Mouse (Mus musculus) kidney, embryonic 16.5 days (tissue): ENCODE results near the gene Zfp583. TPM values are rescaled to one million over a fixed set of nuclear protein-coding genes. Genes with fewer than 3 reads are reported as not detected.
"Not testable (repeated sequence)": the region's sequence is repeated elsewhere in the genome, so short reads cannot be mapped to it uniquely, and the experiment has no call there.

Experiments
- ATAC-seq: fragments of 200-750 bp; cut with Nextera tagmentation; 2 replicates; pipeline ENCODE4 v1.8.0; 2017; ENCODE audit warnings: moderate TSS enrichment; ENCODE audit not compliant: low FRiP score, low TSS enrichment
- H3K27ac ChIP-seq: fragments of 300-500 bp; sonication (generic); 2 replicates; pipeline ENCODE4 v1.5.1; 2014; ENCODE audit warnings: low read length
- H3K27me3 ChIP-seq: fragments of 300-500 bp; sonication (generic); 2 replicates; pipeline ENCODE4 v1.6.1; 2014; ENCODE audit warnings: low read length, control low read depth, mixed read lengths; ENCODE audit not compliant: insufficient read depth
- H3K36me3 ChIP-seq: fragments of 300-500 bp; sonication (generic); 2 replicates; pipeline ENCODE4 v1.6.1; 2014; ENCODE audit warnings: low read length, control low read depth, mixed read lengths; ENCODE audit not compliant: insufficient read depth
- H3K4me1 ChIP-seq: fragments of 300-500 bp; sonication (generic); 2 replicates; pipeline ENCODE4 v1.6.1; 2014; ENCODE audit warnings: low read length, control low read depth, mixed read lengths; ENCODE audit not compliant: insufficient read depth
- H3K4me2 ChIP-seq: fragments of 300-500 bp; sonication (generic); replicated peaks from 2 replicates; pipeline ENCODE4 v1.6.1; 2014; ENCODE audit warnings: low read depth, low read length
- H3K4me3 ChIP-seq: fragments of 300-500 bp; sonication (generic); 2 replicates; pipeline ENCODE4 v1.5.1; 2014; ENCODE audit warnings: mild to moderate bottlenecking, low read length
- H3K9ac ChIP-seq: fragments of 300-500 bp; sonication (generic); replicated peaks from 2 replicates; pipeline ENCODE4 v1.6.1; 2014; ENCODE audit warnings: low read length
- H3K9me3 ChIP-seq: fragments of 300-500 bp; sonication (generic); 2 replicates; pipeline ENCODE4 v1.6.1; 2016; ENCODE audit warnings: low read length, control low read depth
- WGBS: fragments of 180-500 bp; shearing (Covaris S2); extraction: QIAGEN DNeasy Blood & Tissue Kit; methylation state at CpG from one replicate; pipeline ENCODE4 v1.1.7; 2014; 5-methylcytosine and 5-hydroxymethylcytosine counted together
- polyA plus RNA-seq: library from polyadenylated mRNA; unstranded; fragments of >200 nt; fragmentation: Nextera tagmentation; extraction: Ambion mirVana; gene quantifications from 2 replicates; pipeline ENCODE4 v1.2.1, GENCODE M21; 2015

Zfp583 gene
- 5.8 and 6.3 TPM in 2 replicates for polyA plus RNA-seq

- Histone ChIP-seq H3K4me2 (peak within 1 kb of the TSS; percentile 76), H3K27me3 (no peaks in the 10 kb centered on the region), H3K4me1 (peaks cover 3% of the 10 kb centered on the region), H3K27ac (peak within 1 kb of the TSS; percentile 88), H3K9me3 (no peaks in the 10 kb centered on the region), H3K9ac (peak within 1 kb of the TSS; percentile 90), H3K36me3 (peaks cover 4% of the 10 kb centered on the region; the same call in 1 of the 2 replicates), H3K4me3 (peak within 1 kb of the TSS; percentile 69)
- 5% methylated on average over 31 of the region's 31 CpGs for WGBS
- ATAC-seq, result peak; percentile 97
Observed at GRCm38 (mm10) chr7:6331233-6331956, at the start of gene Zfp583. Gene Zfp583, minus strand, starts transcription at chr7:6331285.

DNA sequence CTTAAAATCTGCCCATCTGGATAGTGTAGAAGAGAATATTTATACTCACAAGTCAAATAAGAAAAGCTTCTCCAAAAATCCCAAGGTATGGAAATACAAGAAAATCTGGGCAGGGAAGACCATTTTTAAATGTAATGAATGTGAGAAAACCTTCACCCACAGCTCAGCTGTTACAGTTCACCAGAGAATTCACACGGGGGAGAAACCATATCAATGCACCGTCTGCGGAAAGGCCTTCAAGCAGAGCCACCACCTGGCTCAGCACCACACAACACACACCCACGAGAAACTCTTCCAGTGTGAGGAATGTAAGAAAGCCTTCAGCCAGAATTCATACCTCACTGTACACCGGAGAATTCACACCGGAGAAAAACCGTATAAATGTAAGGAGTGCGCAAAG is 47.4 kb upstream of the Zfp583 start:
- ATAC-seq, result no peak
- Histone ChIP-seq H3K36me3 (0 out of 2 replicates have a peak, but pooled peaks cover 5% of the 10 kb centered on the region), H3K4me3 (no peak overlapping the region), H3K4me2 (no peak overlapping the region), H3K27me3 (no peaks in the 10 kb centered on the region), H3K27ac (no peak overlapping the region), H3K4me1 (peaks cover 10% of the 10 kb centered on the region), H3K9me3 (no peaks in the 10 kb centered on the region), H3K9ac (no peak overlapping the region)
- 79% methylated on average over 8 of the region's 8 CpGs for WGBS

- Histone ChIP-seq H3K36me3 (no peaks in the 10 kb centered on the region), H3K4me1 (no peaks in the 10 kb centered on the region), H3K4me3 (no peak overlapping the region), H3K9ac (no peak overlapping the region), H3K27me3 (no peaks in the 10 kb centered on the region), H3K4me2 (no peak overlapping the region), H3K27ac (no peak overlapping the region), H3K9me3 (no peaks in the 10 kb centered on the region)
- ATAC-seq, result no peak
- WGBS, result 87% methylated on average over 3 of the region's 3 CpGs
Observed at GRCm38 (mm10) chr7:6372993-6373392, 41.9 kb upstream of the Zfp583 start.

GRCm38 (mm10) chr7:6369460-6369859 is 38.4 kb upstream of the Zfp583 start:
- Histone ChIP-seq H3K27ac (no peak overlapping the region), H3K4me1 (no peaks in the 10 kb centered on the region), H3K36me3 (no peaks in the 10 kb centered on the region), H3K9ac (no peak overlapping the region), H3K27me3 (no peaks in the 10 kb centered on the region), H3K4me2 (no peak overlapping the region), H3K9me3 (no peaks in the 10 kb centered on the region), H3K4me3 (no peak overlapping the region)
- 84% methylated on average over 3 of the region's 3 CpGs for WGBS
- no peak for ATAC-seq

DNA sequence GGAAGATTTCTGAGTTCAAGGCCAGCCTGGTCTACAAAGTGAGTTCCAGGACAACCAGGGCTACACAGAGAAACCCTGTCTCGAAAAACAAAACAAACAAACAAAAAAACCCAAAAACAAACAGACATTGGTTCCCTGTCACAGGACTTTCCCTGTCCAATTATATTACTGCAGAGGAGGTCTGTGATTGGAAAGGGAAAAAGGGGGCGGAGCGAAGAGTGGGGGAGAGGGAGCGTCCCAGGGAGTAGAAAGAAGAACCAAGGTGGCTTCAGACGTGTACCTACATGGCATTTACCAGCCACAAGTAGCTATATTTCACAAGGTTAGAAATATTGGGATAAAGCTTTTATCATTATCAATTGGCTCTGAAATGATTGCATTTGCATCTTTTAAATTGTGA is 37.1 kb upstream of the Zfp583 start:
- WGBS, result 78% methylated on average over 5 of the region's 5 CpGs
- not testable (repeated sequence) for ATAC-seq, H3K27me3 ChIP-seq, H3K36me3 ChIP-seq, H3K4me2 ChIP-seq, H3K27ac ChIP-seq, H3K4me3 ChIP-seq, H3K9ac ChIP-seq, H3K9me3 ChIP-seq, H3K4me1 ChIP-seq

DNA sequence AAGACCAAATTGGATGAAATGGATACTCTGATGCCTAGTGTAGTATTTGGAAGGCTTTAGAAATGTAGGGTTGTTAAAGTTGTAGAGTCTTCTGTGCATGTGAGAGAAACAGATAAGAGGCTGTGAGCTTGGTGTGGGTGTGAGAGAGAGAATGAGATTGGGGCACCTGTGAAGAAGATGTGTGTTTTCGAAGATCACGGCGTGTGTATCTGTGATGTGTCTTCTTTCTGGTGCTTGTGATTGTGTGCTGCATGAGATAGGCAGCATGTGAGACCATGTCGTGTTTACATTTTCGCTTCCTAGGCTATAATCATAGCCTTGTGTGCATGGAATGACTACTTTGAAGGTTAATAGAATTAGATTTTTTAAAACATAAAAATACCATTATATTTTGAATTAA is 36.1 kb upstream of the Zfp583 start:
- Histone ChIP-seq H3K27ac (no peak overlapping the region), H3K27me3 (no peaks in the 10 kb centered on the region), H3K36me3 (no peaks in the 10 kb centered on the region), H3K9ac (no peak overlapping the region), H3K4me3 (no peak overlapping the region), H3K4me1 (peaks cover 6% of the 10 kb centered on the region), H3K4me2 (no peak overlapping the region), H3K9me3 (no peaks in the 10 kb centered on the region)
- no peak for ATAC-seq
- WGBS, result 94% methylated on average over 5 of the region's 5 CpGs

GRCm38 (mm10) chr7:6364761-6365160 is 33.7 kb upstream of the Zfp583 start:
- 48% methylated on average over 1 of the region's 1 CpGs for WGBS
- no peaks in the 10 kb centered on the region for H3K36me3 ChIP-seq
- no peak overlapping the region for H3K4me3 ChIP-seq
- no peaks in the 10 kb centered on the region for H3K27me3 ChIP-seq
- no peaks in the 10 kb centered on the region for H3K9me3 ChIP-seq
- peaks cover 10% of the 10 kb centered on the region for H3K4me1 ChIP-seq
- no peak overlapping the region for H3K9ac ChIP-seq
- no peak overlapping the region for H3K4me2 ChIP-seq
- ATAC-seq, result no peak
- H3K27ac ChIP-seq, result no peak overlapping the region

GRCm38 (mm10) chr7:6363047-6363488 is 32.0 kb upstream of the Zfp583 start, which contains the start of gene Zfp78:
Gene Zfp78, plus strand, starts transcription at chr7:6363280.
- no peaks in the 10 kb centered on the region for H3K9me3 ChIP-seq
- peak within 1 kb of the TSS; percentile 66 for H3K9ac ChIP-seq
- H3K4me1 ChIP-seq, result peaks cover 10% of the 10 kb centered on the region
- peak; percentile 88 for ATAC-seq
- no peaks in the 10 kb centered on the region for H3K27me3 ChIP-seq
- no peaks in the 10 kb centered on the region for H3K36me3 ChIP-seq
- H3K4me3 ChIP-seq, result peak within 1 kb of the TSS; percentile 52
- H3K4me2 ChIP-seq, result peak within 1 kb of the TSS; percentile 61
- under 1% methylated on average over 23 of the region's 23 CpGs for WGBS
- peak within 1 kb of the TSS; percentile 89 for H3K27ac ChIP-seq

DNA sequence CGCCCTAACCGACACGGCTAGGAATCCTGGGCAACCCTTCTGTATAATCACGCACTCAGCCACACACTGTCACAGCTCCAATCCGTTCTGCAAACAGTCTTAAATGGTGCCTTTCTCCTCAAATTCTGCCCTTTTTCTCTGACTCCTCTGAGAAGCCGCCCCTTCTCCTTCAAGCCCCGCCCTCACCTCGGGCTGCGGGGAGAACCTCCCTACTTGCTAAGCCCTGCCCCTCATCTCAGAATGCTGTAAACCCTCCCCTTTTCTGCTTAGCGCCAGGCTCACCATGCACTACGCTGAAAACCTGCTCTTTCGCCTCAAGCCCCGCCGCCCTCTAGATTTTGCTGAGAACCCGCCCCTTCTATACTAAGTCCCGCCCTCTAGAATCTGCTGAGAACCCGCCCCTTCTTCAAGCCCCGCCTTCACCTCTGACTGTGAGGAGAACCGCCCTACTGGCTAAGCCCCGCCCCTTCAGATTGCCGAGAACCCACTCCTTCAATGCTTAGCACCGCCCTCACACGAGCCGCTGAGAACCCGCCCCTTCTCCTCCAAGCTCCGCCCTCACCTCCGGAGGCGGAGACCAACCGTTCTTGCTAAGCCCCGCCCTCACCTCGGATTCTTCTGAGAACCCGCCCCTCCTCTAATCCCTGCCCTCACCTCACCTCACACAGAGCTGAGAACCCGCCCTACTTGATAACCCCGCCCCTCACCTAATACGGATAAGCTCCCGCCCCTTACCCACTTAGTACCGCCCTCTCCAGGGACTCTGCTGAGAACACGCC is 31.4 kb upstream of the Zfp583 start:
- H3K4me3 ChIP-seq, result peak overlapping the region; percentile 52
- peak overlapping the region; percentile 66 for H3K9ac ChIP-seq
- WGBS, result 0% methylated on average over 38 of the region's 38 CpGs
- H3K4me2 ChIP-seq, result peak overlapping the region; percentile 61
- peak overlapping the region; percentile 89 for H3K27ac ChIP-seq
- peak; percentile 95 for ATAC-seq
- H3K36me3 ChIP-seq, result no peaks in the 10 kb centered on the region
- no peaks in the 10 kb centered on the region for H3K9me3 ChIP-seq
- no peaks in the 10 kb centered on the region for H3K27me3 ChIP-seq
- H3K4me1 ChIP-seq, result peaks cover 10% of the 10 kb centered on the region

DNA sequence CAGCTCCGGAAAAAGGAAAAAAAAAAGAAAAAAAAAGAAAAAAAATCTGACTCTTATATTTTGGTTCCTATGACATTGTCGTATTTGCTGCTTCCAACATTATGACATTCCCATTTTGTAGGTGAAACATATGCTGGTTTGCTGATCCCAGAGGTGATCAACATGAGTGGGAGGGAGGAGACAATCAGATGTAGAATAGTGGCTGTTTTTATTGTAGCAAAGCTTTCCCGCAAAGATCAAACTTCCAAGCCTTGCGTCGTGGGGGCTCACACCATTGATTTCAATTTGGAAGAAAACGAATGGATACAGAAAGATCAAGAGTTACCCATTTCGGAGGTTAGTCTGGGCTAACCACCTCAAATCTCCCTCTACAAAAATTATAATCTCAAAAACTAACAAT is 30.7 kb upstream of the Zfp583 start:
- no peaks in the 10 kb centered on the region for H3K9me3 ChIP-seq
- H3K27me3 ChIP-seq, result no peaks in the 10 kb centered on the region
- peaks cover 10% of the 10 kb centered on the region for H3K4me1 ChIP-seq
- no peaks in the 10 kb centered on the region for H3K36me3 ChIP-seq
- peak overlapping the region; percentile 89 for H3K27ac ChIP-seq
- H3K4me3 ChIP-seq, result peak overlapping the region; percentile 52
- 19% methylated on average over 7 of the region's 7 CpGs for WGBS
- H3K9ac ChIP-seq, result peak overlapping the region; percentile 66
- ATAC-seq, result no peak
- peak overlapping the region; percentile 61 for H3K4me2 ChIP-seq
